Mouse (Mus musculus): ENCODE data around the gene Gm3435.
"Not testable (repeated sequence)": the region's sequence is repeated elsewhere in the genome, so short reads cannot be mapped to it uniquely, and the experiment has no call there.

Gene Gm3435

DNA sequence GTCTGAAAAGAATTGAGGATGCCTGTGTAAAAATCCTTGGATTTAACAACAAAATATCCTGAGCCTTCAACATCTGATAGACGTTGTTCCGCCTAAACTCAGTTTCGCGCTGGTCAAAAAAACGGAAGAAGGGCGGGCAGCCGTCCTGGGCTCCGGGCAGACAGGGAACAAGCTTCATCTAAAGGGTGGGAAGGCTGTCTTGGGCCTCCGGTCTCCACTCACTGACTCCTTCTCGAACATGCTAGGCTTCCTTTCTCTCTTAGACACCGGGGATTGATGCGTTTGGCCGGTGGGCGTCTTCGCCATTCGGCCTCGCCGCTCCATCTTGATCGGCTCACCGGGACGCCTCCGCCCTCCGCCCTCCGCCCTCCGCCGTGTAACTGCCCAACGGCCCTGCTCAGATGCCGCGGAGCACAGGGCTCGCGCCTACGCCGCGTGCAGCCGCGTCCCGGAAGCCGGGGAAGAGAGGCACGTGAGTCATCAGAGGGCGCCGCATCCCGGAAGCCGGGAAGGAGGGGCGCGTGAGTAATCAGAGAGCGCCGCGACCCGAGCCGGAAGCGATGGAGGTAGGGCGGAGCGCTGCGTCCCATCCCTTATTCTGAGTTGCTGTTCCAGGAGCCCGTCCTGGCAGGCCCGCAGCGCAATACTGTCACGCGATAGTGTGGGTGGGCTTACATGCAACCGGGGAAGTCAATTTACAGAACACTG lies at the start of gene Gm3435:
Gm3435 (plus strand) TSS at position 471 of the 708 bp plus-strand sequence.
- in situ Hi-C loops (cut with MboI, MseI) = not testable (repeated sequence)

DNA sequence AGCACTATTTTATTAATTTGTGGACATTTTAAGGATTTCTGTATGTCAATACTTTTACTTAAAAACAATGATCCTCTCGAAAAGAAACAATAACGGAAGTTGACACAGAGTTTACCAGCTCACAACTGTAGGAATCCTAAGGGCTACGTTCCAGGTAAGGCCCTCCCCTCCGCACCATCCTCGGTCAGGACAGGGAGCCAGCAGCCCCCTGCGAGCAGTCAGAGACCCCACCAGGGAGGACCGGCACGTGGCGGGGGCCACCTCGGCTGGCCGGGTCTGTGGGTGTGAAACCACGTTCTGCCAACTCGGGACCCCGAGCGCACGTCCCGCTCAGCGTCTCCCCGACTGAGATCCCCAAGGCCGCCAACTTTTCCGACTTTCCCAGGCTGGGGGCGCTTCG lies 49.5 kb upstream of the Gm3435 start:
- in situ Hi-C loops (cut with MboI, MseI) = loop anchor here in 1 of 2 experiments (25.0 kb wide), 1 partner anchor 752 kb away; the partner anchor contains the start of gene Chd1

DNA sequence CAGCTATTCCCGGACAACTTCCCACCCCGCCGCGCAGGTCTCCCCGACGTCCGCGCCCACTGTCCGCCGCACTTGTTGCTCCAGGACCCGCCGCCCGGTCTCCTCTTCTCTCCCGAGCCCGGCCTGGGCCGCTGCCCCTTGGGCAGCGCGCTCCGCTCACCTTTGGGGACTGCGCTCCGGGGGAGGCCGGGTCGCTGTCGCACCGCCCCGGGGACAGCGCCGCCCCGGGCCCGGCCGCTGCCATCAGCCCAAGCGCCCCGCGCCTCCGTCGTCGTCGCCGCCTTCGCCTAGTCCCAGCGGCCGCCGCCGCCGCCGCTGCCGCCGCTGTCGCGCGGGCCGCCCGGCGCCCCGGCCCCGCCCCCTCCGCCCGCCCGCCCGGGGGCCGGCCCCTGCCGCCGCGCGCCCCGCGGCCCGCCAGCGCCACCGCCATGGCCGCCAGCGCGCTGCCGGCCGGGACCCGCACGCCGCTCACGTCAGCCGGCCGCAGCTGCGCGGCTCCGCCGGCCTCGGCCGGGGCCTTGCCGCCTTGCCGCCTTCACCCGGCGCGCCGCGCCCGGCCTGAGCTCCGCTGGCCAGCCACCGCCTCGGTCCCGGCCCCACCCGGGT lies 48.9 kb upstream of the Gm3435 start, which contains the start of gene Phf10:
Phf10 (minus strand) TSS at position 323 of the 606 bp plus-strand sequence.
- in situ Hi-C loops (cut with MboI, MseI) = loop anchor here in 1 of 2 experiments (25.0 kb wide), 1 partner anchor 751 kb away; the partner anchor contains the start of gene Chd1

DNA sequence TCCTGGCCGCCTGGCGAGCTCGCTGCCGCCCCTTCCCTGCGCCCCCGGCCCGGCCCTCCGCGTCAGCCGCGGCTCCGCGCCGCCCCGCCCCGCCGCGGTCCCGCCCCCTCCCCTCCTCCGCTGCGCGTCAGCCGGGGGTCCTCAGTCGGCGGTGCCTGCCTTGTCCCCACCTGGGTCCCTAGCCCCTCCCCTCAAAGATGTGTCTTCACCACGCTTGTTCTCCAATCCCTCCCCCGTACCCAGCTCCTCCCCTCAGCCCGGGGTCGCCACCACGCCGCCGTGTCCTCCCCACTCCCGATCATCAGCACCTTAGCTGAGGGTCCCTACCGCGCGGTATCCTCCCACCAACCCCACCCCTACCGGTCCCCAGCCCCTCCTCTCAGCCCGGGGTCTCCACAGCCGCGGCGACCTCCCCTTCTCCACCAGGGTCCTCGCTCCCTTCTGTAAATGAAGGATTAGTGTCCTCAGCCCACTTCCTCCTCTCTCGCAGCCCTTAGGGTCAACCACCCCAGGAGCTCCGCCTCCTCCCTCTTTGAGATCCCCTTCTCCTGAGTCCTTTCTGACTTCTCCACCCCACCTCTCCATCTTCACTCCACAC lies 48.3 kb upstream of the Gm3435 start:
- in situ Hi-C loops (cut with MboI, MseI) = loop anchor here in 1 of 2 experiments (25.0 kb wide), 1 partner anchor 751 kb away; the partner anchor contains the start of gene Chd1

- in situ Hi-C loops (cut with MboI, MseI) = loop anchor here (5.0 to 25.0 kb wide), 2 partner anchors 64 to 744 kb away; partner anchors contain the start of gene Chd1 (in 1 of the 2)
Observed at GRCm38 (mm10) chr17:14968373-14968913, 41.5 kb upstream of the Gm3435 start.

DNA sequence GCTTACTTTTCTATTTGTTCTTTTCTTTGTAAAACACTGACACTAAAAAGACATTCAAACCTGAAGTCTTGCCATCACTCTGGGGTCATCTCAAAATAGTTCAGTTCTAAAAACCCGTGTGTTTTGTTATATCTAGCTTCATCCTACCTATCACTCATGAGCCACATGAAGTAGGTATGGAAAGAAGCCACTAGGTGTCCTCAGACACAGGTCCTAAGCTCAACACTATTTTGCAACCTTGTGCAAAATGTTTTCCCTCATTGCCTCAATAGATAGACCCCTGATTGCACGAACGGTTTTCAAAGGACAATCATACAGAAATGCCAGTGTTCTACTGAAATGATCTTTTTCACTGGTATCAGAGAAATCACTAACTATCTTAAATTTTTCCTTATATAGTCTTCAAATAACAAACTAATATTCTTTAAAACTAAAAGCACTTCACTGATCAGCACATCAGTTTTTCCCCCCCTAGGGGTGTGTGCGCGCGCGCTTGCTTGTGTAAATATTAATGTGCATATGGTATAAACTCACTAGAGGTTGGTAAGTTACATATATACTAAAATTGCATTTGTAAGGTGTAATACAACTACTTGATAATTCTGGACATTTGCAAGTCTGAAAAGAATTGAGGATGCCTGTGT lies 32.1 kb upstream of the Gm3435 start:
- in situ Hi-C loops (cut with MboI, MseI) = loop anchor here in 1 of 2 experiments (25.0 kb wide), 1 partner anchor 734 kb away; the partner anchor contains the start of gene Chd1

- in situ Hi-C loops (cut with MboI, MseI) = loop anchor here in 1 of 2 experiments (25.0 kb wide), 1 partner anchor 734 kb away; the partner anchor contains the start of gene Chd1
Observed at GRCm38 (mm10) chr17:14978362-14979038, 31.5 kb upstream of the Gm3435 start, which contains the start of the genes 9030025P20Rik and Gm3417. Gene 9030025P20Rik, plus strand, starts transcription at chr17:14978468. Gene Gm3417, minus strand, starts transcription at chr17:14978790.

DNA sequence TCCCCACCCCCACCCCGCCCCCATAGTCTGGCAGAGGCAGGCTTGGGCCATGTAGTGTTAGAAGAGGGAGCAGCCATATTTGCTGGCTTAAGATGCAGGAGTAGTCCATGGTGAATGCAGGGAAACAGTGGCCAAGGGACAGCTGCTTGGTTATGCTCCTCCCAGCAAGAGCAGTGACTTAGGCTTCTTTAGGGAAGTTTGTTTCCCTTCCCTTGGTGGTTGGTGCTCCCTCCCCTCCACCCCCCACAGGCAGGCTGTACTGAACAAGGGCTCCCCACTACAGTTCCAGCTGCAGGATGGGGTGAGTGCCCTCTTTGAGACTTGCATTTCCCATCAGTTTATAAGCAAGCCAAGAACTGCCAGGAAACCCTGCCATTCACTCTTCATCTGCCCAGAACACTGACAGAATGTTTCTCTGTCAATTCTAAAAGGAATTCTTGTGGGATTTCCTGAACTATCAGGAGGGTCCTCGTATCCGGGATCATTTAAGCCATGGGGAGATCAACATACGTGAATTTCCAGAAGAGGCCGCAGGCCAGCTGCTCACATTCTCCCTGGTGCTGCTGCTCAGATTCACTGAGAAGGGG lies 19.8 kb upstream of the Gm3435 start:
- in situ Hi-C loops (cut with MboI, MseI) = loop anchor here (5.0 to 25.0 kb wide), 3 partner anchors 33 to 722 kb away; partner anchors contain the start of genes 1600012H06Rik (in 1 of the 2), Chd1 (in 1 of the 2) and Wdr27 (in 1 of the 2)

GRCm38 (mm10) chr17:14992522-14993138 lies 17.3 kb upstream of the Gm3435 start:
- in situ Hi-C loops (cut with MboI, MseI) = loop anchor here (5.0 to 25.0 kb wide), 3 partner anchors 35 to 720 kb away; partner anchors contain the start of genes 1600012H06Rik (in 1 of the 2), Chd1 (in 1 of the 2) and Wdr27 (in 1 of the 2)

- in situ Hi-C loops (cut with MboI, MseI) = loop anchor here (5.0 to 25.0 kb wide), 3 partner anchors 36 to 719 kb away; partner anchors contain the start of genes 1600012H06Rik (in 1 of the 2), Chd1 (in 1 of the 2) and Wdr27 (in 1 of the 2)
Observed at GRCm38 (mm10) chr17:14993139-14993832, 16.7 kb upstream of the Gm3435 start.

GRCm38 (mm10) chr17:14994140-14994539 lies 15.8 kb upstream of the Gm3435 start:
- in situ Hi-C loops (cut with MboI, MseI) = loop anchor here (5.0 to 25.0 kb wide), 3 partner anchors 37 to 718 kb away; partner anchors contain the start of genes 1600012H06Rik (in 1 of the 2), Chd1 (in 1 of the 2) and Wdr27 (in 1 of the 2)

DNA sequence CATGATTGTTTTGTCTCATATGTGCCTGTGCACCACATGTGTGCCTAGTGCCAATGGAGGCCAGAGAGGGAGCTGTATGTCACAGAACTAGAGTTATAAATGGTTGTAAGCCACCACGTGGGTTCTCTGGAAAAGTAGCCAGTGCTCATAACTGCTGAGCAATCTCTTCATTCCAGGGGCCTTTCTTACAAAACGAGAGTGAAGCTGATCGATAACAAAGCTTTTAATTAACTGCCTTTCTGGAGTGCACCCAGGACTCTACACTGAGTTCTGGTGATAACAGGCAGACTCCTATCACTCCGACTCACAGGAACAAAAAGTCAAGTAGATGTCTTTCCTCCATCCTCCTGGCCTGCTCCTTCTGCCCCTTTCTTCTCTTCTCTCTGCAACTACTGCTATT lies 9.9 kb upstream of the Gm3435 start:
- in situ Hi-C loops (cut with MboI, MseI) = not testable (repeated sequence)

DNA sequence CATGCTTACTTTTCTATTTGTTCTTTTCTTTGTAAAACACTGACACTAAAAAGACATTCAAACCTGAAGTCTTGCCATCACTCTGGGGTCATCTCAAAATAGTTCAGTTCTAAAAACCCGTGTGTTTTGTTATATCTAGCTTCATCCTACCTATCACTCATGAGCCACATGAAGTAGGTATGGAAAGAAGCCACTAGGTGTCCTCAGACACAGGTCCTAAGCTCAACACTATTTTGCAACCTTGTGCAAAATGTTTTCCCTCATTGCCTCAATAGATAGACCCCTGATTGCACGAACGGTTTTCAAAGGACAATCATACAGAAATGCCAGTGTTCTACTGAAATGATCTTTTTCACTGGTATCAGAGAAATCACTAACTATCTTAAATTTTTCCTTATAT lies 888 bp upstream of the Gm3435 start:
- in situ Hi-C loops (cut with MboI, MseI) = not testable (repeated sequence)

DNA sequence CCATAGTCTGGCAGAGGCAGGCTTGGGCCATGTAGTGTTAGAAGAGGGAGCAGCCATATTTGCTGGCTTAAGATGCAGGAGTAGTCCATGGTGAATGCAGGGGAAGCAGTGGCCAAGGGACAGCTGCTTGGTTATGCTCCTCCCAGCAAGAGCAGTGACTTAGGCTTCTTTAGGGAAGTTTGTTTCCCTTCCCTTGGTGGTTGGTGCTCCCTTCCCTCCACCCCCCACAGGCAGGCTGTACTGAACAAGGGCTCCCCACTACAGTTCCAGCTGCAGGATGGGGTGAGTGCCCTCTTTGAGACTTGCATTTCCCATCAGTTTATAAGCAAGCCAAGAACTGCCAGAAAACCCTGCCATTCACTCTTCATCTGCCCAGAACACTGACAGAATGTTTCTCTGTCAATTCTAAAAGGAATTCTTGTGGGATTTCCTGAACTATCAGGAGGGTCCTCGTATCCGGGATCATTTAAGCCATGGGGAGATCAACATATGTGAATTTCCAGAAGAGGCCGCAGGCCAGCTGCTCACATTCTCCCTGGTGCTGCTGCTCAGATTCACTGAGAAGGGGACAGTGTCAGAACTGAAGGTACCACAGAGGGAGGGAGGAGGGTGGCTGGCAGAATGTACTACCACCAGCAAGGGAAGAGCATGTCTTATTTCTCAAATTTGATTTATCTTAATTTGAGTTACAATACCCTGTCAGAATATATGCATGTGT lies 11.7 kb downstream of the Gm3435 start:
- in situ Hi-C loops (cut with MboI, MseI) = not testable (repeated sequence)

GRCm38 (mm10) chr17:15023878-15024492 lies 14.0 kb downstream of the Gm3435 start:
- in situ Hi-C loops (cut with MboI, MseI) = not testable (repeated sequence)

DNA sequence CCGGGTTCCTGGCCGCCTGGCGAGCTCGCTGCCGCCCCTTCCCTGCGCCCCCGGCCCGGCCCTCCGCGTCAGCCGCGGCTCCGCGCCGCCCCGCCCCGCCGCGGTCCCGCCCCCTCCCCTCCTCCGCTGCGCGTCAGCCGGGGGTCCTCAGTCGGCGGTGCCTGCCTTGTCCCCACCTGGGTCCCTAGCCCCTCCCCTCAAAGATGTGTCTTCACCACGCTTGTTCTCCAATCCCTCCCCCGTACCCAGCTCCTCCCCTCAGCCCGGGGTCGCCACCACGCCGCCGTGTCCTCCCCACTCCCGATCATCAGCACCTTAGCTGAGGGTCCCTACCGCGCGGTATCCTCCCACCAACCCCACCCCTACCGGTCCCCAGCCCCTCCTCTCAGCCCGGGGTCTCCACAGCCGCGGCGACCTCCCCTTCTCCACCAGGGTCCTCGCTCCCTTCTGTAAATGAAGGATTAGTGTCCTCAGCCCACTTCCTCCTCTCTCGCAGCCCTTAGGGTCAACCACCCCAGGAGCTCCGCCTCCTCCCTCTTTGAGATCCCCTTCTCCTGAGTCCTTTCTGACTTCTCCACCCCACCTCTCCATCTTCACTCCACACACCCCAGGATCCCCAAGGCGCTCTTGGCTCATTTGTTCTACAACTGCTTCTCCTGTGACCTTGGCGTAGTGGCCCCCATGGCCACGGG lies 14.7 kb downstream of the Gm3435 start:
- in situ Hi-C loops (cut with MboI, MseI) = loop anchor here in 1 of 2 experiments (5.0 kb wide), 1 partner anchor 72 kb away; no protein-coding TSS in a partner anchor

All from T-helper 17 cell (primary cell).